Mouse (Mus musculus) inflammation-experienced regulatory T-cells, adult 6 months (primary cell): ENCODE measurements around the gene Il23a. TPM values are rescaled to one million over a fixed set of nuclear protein-coding genes. Genes with fewer than 3 reads are reported as not detected.
"Not testable (repeated sequence)": the region's sequence is repeated elsewhere in the genome, so short reads cannot be mapped to it uniquely, and the experiment has no call there.

ENCODE experiments used
- ATAC-seq: one replicate; pipeline ENCODE4 v1.8.0; 2017
- polyA plus RNA-seq, 3 experiments: library from polyadenylated mRNA; unstranded; fragments of 100-300 nt; shearing (Covaris generic); gene quantifications; one replicate each; pipeline ENCODE4 v1.2.1; 2017

The Il23a gene
- polyA plus RNA-seq, 3 experiments from 2014 or later, result not detected

DNA sequence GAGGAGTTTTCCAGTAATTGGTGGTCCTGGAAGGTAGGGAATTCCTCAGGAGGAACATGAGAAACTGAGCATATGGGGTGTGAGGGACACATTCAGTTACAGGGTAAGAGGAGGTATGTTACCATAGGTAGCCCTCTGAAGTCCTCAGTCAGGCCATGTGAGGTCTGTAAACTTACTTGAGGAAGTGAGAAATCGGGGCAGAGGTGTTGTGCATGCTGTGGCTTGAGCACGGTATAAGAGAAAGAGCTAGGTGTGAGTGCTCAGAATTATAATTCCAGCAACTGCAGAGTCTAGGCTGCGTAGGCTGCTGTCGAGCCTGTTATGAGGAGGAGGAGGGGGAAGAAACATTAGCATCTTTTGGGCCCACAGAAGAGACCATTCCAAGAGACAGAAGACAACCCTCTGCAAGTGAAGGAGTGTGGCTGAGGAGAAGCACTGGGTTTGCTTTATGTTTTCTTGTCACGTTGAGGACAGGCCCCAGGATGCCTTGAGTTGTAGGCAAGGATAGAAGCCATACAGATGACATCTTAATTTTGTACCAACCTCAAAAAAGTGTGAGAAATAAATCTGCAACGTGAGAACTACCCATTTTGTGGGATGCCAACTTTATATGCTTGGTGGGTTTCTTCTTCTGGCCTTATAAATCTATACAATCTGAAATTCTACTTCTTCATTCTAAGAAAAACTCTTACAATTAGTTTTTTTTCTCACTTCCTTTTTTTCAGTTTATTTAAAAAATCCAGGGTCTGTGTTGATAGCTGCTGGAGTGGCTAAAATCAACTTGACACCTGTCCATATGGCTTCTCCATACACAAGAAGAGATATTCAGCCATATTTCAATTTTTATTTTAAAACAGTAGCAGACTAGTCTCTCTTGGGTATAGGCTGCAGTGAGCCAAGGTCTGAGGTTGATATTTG, 34.9 kb downstream of the Il23a start:
- no peak for ATAC-seq

DNA sequence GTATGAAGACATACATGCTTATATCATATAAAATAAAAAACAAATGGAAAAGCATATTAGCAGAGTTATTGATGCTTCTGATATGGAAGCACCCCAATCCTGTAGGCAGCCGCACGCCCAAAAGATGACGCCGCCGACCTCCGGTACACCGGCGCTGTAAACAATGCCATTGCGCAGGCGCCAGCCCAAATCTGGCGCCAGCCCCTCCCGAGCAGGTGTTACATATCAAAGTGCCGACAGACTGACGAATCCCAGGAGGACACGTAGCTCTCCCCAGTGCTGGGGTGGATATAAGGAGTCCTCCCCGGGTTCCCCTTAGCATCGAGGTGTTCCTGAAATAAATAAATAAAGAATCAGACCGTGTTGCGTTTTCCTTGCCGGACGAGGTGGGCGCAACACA, 36.3 kb downstream of the Il23a start:
- ATAC-seq, result no peak

DNA sequence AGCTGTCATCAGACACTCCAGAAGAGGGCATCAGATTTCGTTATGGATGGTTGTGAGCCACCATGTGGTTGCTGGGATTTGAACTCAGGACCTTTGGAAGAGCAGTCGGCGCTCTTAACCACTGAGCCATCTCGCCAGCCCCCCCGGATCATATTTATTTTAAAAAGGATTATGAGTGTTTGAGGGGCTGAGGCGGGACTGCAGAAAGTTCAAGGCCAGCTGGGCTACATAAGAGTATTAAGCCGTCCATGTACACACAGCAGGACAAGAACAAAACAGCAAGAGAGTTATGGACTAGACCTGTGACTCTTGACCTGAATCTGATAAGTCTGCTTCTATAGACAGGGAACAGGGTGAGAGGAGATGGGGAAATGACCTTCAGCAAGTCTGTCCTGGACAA, 38.2 kb downstream of the Il23a start:
- ATAC-seq, result not testable (repeated sequence)

DNA sequence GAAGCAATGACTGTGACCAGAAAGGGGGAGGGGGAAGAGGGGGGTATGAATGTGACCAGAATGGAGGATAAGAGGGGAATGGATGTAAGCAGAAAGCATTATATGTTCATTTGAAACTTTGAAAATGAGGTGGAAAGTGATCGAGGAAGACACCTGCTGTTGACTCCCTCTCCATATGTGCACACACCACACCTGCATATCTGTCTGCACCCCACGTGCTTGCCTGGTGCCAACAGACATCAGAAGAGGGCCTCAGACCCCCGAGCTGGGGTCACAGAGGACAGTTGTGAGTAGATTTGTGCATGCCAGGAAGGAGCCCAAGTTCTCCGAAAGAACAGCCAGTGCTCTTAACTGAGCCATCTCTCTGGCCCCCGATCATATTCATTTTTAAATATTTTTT, 38.6 kb downstream of the Il23a start:
- ATAC-seq, result no peak

DNA sequence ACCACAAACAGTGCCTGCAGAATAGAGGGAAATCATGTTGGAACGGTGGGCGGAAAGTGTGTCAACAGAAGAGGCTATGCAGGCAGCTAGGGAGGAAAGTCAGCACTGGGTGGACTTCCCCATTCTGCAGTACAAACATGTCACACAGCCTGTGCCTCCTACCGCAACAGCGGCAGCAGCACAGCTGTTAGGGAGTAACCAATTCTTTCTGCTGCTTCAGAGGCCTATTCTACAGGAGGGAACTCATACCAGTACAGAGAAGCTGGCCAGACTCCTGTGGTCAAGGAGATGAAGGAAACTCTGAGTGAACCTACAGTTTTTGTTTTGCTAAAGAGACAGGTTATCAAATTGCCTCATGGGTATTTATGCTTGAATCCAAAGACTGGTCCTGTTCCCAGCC, 39.6 kb downstream of the Il23a start:
- ATAC-seq, result no peak

DNA sequence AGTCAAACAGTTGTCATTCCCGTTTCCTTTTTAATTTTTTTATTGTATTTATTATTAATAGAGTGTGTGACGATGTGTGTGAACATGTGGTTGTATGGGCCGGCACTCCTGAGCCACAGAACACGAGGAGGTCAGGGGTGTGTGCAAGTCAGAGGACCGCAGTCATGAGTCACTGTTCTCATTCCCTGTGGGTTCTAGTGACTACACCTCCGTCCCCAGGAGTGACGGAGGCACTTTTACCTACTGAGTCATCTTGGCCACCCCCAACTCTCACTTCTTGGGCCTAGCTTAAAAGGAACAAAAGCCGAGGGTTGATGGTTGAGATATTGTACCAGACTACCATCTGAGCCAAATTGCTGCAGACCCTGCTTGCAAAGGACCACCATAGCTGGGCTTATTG, 42.2 kb downstream of the Il23a start:
- ATAC-seq, result no peak

DNA sequence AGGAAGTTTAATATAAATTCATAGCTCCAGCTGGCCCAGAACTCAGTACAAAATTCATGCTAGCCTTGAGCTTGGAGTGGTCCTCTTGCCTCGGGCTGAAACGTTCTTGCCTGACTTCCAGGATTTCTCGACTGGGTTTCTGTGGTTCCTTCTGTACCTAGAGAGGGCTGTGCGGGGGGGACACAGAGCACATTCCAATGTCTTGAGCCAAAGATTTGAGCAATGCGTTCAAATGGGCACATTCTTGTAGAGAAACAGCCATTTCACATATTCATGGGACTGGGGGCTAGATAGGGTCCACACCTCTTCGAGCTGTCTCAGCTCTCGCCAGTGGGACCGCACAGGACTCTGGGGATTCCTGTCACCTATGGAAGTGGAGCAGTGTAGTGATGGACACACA, 42.6 kb downstream of the Il23a start:
- ATAC-seq, result no peak

DNA sequence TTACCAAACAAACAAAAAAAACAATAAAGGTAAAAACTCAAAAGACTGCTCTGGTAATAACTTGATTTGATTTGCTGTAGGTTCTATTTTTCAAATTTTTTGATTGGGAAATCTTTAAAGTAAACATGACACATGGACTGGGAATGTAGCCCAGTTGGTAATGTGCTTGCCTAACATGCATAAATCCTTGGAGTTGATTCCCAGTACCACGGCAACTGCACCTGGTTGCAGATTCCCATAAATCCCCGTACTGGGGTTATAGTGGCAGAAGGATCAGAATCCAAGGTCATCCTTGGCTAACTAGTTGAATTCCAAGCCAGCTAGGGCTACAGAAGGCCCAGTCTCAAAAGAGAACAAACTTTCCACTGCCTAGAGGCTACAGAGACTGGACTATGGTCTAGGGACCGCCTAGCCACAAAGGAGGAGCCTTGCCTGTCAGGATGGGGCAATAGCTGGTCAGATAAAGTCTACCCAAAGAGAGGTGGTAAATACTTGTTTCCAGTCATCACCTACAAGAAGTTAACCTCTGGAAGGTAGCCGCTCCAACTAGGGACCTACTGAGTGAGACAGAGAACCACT, 44.8 kb downstream of the Il23a start, which contains the start of gene Apon:
Gene Apon (plus strand): TSS at position 420 of the 579 bp plus-strand sequence.
- no peak for ATAC-seq

DNA sequence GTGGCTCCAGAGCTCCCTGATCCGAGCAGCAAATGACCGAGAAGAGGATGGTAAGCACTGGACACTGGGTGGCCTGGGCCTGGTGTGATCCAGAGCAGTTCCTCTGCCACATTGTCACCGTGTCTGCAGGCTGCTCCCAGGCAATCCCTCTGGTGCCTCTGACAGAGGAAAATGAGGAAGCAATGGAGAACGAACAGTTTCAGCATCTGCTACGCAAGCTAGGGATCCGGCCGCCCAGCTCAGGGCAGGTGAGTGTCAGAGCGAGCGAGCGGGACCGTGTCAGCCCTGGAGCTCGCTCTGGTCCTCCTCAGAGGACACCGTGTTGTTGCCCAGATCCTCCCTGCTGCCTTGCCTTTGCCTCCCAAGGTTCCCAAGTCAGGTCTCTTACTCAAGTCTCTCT, 48.0 kb downstream of the Il23a start:
- no peak for ATAC-seq

DNA sequence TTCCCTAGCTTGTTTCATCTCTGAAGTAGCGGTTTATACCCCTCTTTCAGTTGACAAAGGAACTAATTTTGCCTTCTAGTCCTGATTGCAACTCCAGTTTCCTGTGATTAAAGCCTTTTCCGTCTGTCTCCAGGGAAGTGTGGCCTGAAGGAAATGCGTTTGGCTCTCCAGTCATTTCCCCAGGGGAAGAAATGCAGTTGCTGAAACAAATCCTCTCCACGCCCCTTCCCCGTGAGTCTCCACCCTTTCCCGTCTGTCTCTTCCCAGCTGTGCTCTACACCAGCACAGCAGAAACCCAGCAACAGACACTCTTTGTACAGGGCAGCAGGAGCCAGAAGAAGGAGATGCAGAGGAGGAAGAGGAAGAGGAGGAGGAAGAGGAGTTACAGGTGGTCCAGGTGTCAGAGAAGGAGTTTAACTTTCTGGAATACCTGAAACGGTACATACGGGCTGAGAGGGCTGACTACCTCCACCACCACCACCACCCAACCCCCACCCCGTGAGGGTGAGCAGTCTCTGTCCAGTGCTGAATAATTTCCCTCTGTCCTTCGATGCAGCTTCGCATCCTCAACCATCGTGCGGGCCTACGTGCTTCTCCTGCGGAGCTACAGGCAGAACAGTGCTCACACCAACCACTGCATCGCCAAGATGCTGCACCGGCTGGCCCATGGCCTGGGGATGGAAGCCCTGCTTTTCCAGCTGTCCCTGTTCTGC, 51.4 kb downstream of the Il23a start:
- no peak for ATAC-seq

Other genes with a start within 250 kb of the Il23a start
- 100 to 1,000 TPM; 186 to 360 (median 347) TPM for gene Ptges3, start 239.8 kb downstream of the Il23a start, polyA plus RNA-seq
- 100 to 1,000 TPM; 459 to 529 (median 464) TPM for gene Atp5b, start 215.5 kb downstream of the Il23a start, polyA plus RNA-seq
- 10 to 100 TPM; 37.9 to 63.7 (median 44.3) TPM for gene Baz2a, start 207.2 kb downstream of the Il23a start, polyA plus RNA-seq
- 10 to 100 TPM; 24.7 to 29.4 (median 27.8) TPM for gene Rbms2, start 118.5 kb downstream of the Il23a start, polyA plus RNA-seq
- under 1 TPM in 2 of 3 experiments, not detected in 1; 0.28 to 0.58 TPM for gene Gls2, start 104.3 kb downstream of the Il23a start, polyA plus RNA-seq
- gene Spryd4, start 86.9 kb downstream of the Il23a start, polyA plus RNA-seq, result 10 to 100 TPM in 2 of 3 experiments, 1 to 10 TPM in 1; 7.1 to 13.6 (median 13.5) TPM
- not detected for gene Mip, start 72.9 kb downstream of the Il23a start, polyA plus RNA-seq
- gene Timeless, start 66.7 kb downstream of the Il23a start, polyA plus RNA-seq, result 10 to 100 TPM; 23.2 to 45.9 (median 27.2) TPM
- gene Apon, start 44.7 kb downstream of the Il23a start, polyA plus RNA-seq, result under 1 TPM in 1 of 3 experiments, not detected in 2; 0.34 TPM
- gene Apof, start 30.1 kb downstream of the Il23a start, polyA plus RNA-seq, result not detected
- 10 to 100 TPM; 46.5 to 69.6 (median 52.5) TPM for gene Stat2, start 28.2 kb downstream of the Il23a start, polyA plus RNA-seq
- 10 to 100 TPM; 17.4 to 36.9 (median 27.5) TPM for gene Pan2, start 4.6 kb upstream of the Il23a start, polyA plus RNA-seq
- 100 to 1,000 TPM; 101 to 106 (median 102) TPM for gene Cnpy2, start 23.7 kb upstream of the Il23a start, polyA plus RNA-seq
- gene Cs, start 39.0 kb upstream of the Il23a start, polyA plus RNA-seq, result 100 to 1,000 TPM; 138 to 155 (median 155) TPM
- gene Coq10a, start 70.2 kb upstream of the Il23a start, polyA plus RNA-seq, result 10 to 100 TPM; 12.8 to 19.9 (median 17.3) TPM
- 1 to 10 TPM; 1.7 to 6.7 (median 3.6) TPM for gene Ankrd52, start 78.4 kb upstream of the Il23a start, polyA plus RNA-seq
- not detected for gene Slc39a5, start 102.5 kb upstream of the Il23a start, polyA plus RNA-seq
- gene Nabp2, start 112.7 kb upstream of the Il23a start, polyA plus RNA-seq, result 10 to 100 TPM; 68.8 to 87.0 (median 73.8) TPM
- gene Rnf41, start 112.9 kb upstream of the Il23a start, polyA plus RNA-seq, result 10 to 100 TPM; 25.2 to 42.2 (median 37.9) TPM
- gene Smarcc2, start 160.5 kb upstream of the Il23a start, polyA plus RNA-seq, result 10 to 100 TPM; 53.1 to 64.4 (median 57.2) TPM
- gene Myl6, start 195.4 kb upstream of the Il23a start, polyA plus RNA-seq, result 1,000 to 10,000 TPM in 1 of 3 experiments, 100 to 1,000 TPM in 2; 949 to 1,454 (median 955) TPM
- gene Myl6b, start 199.9 kb upstream of the Il23a start, polyA plus RNA-seq, result 1 to 10 TPM; 2.7 to 4.6 (median 4.5) TPM
- 10 to 100 TPM; 68.4 to 89.7 (median 70.4) TPM for gene Esyt1, start 227.1 kb upstream of the Il23a start, polyA plus RNA-seq
- gene Zc3h10, start 249.0 kb upstream of the Il23a start, polyA plus RNA-seq, result 1 to 10 TPM; 5.6 to 9.2 (median 6.0) TPM